Mouse (Mus musculus): ENCODE results near the gene Itpkb. TPM values are rescaled to one million over a fixed set of nuclear protein-coding genes. Genes with fewer than 3 reads are reported as not detected.

Itpkb gene
- polyA plus RNA-seq, 1 experiment from 2014 or later = 8.3 TPM

GRCm38 (mm10) chr1:180458680-180459079 is 128.4 kb downstream of the Itpkb start:
- no peaks in the 10 kb centered on the region for H3K27me3 ChIP-seq (ENCODE audit: insufficient read depth, low read length)
- no peak overlapping the region for H3K27ac ChIP-seq (ENCODE audit: low read length)
- no peak overlapping the region for H3K4me3 ChIP-seq (ENCODE audit: low read length)
- no peak for ATAC-seq (ENCODE audit: low FRiP score, low TSS enrichment)
- H3K4me2 ChIP-seq (replicated peaks; ENCODE audit: low read depth, low read length) = no peak overlapping the region
- 51% methylated on average over 3 of the region's 3 CpGs for WGBS
- no peaks in the 10 kb centered on the region for H3K9me3 ChIP-seq (ENCODE audit: low read length)
- no peaks in the 10 kb centered on the region for H3K4me1 ChIP-seq (ENCODE audit: insufficient read depth, low read length)
- no peak overlapping the region for H3K9ac ChIP-seq (replicated peaks; ENCODE audit: low read length)
- no peaks in the 10 kb centered on the region for H3K36me3 ChIP-seq (ENCODE audit: insufficient read depth, low read length)

DNA sequence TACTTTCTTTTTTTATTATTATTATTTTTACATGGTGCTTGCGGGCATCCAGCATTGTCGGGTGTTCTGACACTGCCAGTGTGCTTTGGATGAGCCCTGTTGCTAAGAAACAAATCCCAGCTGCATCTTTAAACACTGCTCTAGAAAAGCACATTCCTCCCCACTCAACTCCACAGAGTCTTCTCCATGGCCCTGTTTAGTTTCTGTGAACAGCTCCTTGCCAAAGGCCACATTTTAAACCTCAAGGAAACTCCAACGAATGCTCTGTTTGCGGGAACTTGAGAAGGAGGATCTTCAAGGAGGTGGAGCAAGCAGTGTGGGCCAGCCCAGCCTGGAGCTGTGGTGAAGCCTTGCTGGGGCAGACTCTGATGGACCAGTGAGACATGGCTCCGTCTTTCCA is 130.4 kb downstream of the Itpkb start:
- no peak overlapping the region for H3K4me3 ChIP-seq (ENCODE audit: low read length)
- WGBS = 42% methylated on average over 5 of the region's 5 CpGs
- H3K36me3 ChIP-seq (ENCODE audit: insufficient read depth, low read length) = no peaks in the 10 kb centered on the region
- H3K4me1 ChIP-seq (ENCODE audit: insufficient read depth, low read length) = no peaks in the 10 kb centered on the region
- no peak overlapping the region for H3K27ac ChIP-seq (ENCODE audit: low read length)
- ATAC-seq (ENCODE audit: low FRiP score, low TSS enrichment) = no peak
- H3K9ac ChIP-seq (replicated peaks; ENCODE audit: low read length) = no peak overlapping the region
- H3K27me3 ChIP-seq (ENCODE audit: insufficient read depth, low read length) = no peaks in the 10 kb centered on the region
- no peaks in the 10 kb centered on the region for H3K9me3 ChIP-seq (ENCODE audit: low read length)
- H3K4me2 ChIP-seq (replicated peaks; ENCODE audit: low read depth, low read length) = no peak overlapping the region

- Histone ChIP-seq H3K9ac (replicated peaks; ENCODE audit: low read length) (no peak overlapping the region), H3K4me3 (ENCODE audit: low read length) (no peak overlapping the region)
- 88% methylated on average over 5 of the region's 5 CpGs for WGBS
Observed at GRCm38 (mm10) chr1:180462396-180462795, 132.1 kb downstream of the Itpkb start.

GRCm38 (mm10) chr1:180462983-180463475 is 132.7 kb downstream of the Itpkb start:
- H3K9ac ChIP-seq (replicated peaks; ENCODE audit: low read length) = no peak overlapping the region
- no peaks in the 10 kb centered on the region for H3K27me3 ChIP-seq (ENCODE audit: insufficient read depth, low read length)
- no peaks in the 10 kb centered on the region for H3K36me3 ChIP-seq (ENCODE audit: insufficient read depth, low read length)
- no peak overlapping the region for H3K27ac ChIP-seq (ENCODE audit: low read length)
- H3K4me2 ChIP-seq (replicated peaks; ENCODE audit: low read depth, low read length) = no peak overlapping the region
- no peak for ATAC-seq (ENCODE audit: low FRiP score, low TSS enrichment)
- no peaks in the 10 kb centered on the region for H3K9me3 ChIP-seq (ENCODE audit: low read length)
- H3K4me3 ChIP-seq (ENCODE audit: low read length) = no peak overlapping the region
- 95% methylated on average over 5 of the region's 5 CpGs for WGBS
- H3K4me1 ChIP-seq (ENCODE audit: insufficient read depth, low read length) = no peaks in the 10 kb centered on the region

More at GRCm38 (mm10) chr1:180462396-180462795, 132.1 kb downstream of the Itpkb start:
- Histone ChIP-seq H3K36me3 (ENCODE audit: insufficient read depth, low read length) (no peaks in the 10 kb centered on the region), H3K9me3 (ENCODE audit: low read length) (no peaks in the 10 kb centered on the region), H3K27ac (ENCODE audit: low read length) (no peak overlapping the region), H3K4me1 (ENCODE audit: insufficient read depth, low read length) (no peaks in the 10 kb centered on the region), H3K4me2 (replicated peaks; ENCODE audit: low read depth, low read length) (no peak overlapping the region), H3K27me3 (ENCODE audit: insufficient read depth, low read length) (no peaks in the 10 kb centered on the region)
- no peak for ATAC-seq (ENCODE audit: low FRiP score, low TSS enrichment)

DNA sequence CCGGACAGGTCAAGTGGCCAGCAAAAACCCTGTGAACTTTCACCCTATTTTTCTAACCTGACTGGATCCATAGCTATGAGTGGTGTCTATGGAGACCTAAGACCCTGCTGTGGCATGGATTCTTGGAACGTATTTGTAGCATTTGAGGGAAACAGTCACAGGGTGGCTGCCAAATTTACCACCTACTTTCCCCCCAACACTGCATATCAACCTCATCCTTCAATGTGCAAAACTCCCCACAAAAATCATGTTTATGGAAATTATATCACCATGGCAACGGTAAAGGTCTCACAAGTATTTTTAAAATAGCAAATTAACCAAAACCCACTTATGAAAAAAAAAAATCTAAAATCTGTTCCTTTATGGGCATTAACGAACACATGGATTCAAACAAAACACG is 134.1 kb downstream of the Itpkb start:
- Histone ChIP-seq H3K4me2 (replicated peaks; ENCODE audit: low read depth, low read length) (no peak overlapping the region), H3K36me3 (ENCODE audit: insufficient read depth, low read length) (no peaks in the 10 kb centered on the region), H3K27ac (ENCODE audit: low read length) (no peak overlapping the region), H3K9me3 (ENCODE audit: low read length) (no peaks in the 10 kb centered on the region), H3K9ac (replicated peaks; ENCODE audit: low read length) (no peak overlapping the region), H3K4me3 (ENCODE audit: low read length) (no peak overlapping the region), H3K27me3 (ENCODE audit: insufficient read depth, low read length) (no peaks in the 10 kb centered on the region), H3K4me1 (ENCODE audit: insufficient read depth, low read length) (no peaks in the 10 kb centered on the region)
- ATAC-seq (ENCODE audit: low FRiP score, low TSS enrichment) = no peak
- 91% methylated on average over 5 of the region's 5 CpGs for WGBS

- ATAC-seq (ENCODE audit: low FRiP score, low TSS enrichment) = no peak
- no peak overlapping the region for H3K4me2 ChIP-seq (replicated peaks; ENCODE audit: low read depth, low read length)
Observed at GRCm38 (mm10) chr1:180465620-180466019, 135.3 kb downstream of the Itpkb start.

DNA sequence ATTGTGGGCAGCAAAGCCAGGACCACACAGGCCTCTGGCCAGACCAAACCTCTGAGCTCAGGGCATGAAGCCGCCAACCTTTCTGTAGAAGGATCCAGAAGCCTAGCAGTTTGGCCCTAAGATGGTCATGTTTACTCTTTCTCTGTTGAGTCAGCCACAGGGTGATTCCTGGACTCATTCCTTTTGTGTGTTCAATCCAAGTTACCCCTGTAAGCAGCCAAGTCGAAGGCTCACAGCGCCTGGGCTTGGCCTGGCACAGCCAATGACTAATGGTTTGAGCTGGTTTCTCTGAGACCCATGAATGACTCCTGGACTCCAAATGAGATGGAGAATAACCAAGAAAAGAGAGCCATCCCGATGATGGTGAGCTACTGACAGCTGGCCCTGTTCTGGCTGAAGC is 137.7 kb downstream of the Itpkb start:
- Histone ChIP-seq H3K4me2 (replicated peaks; ENCODE audit: low read depth, low read length) (no peak overlapping the region), H3K27me3 (ENCODE audit: insufficient read depth, low read length) (no peaks in the 10 kb centered on the region), H3K4me1 (ENCODE audit: insufficient read depth, low read length) (no peaks in the 10 kb centered on the region), H3K36me3 (ENCODE audit: insufficient read depth, low read length) (no peaks in the 10 kb centered on the region), H3K9ac (replicated peaks; ENCODE audit: low read length) (no peak overlapping the region), H3K9me3 (ENCODE audit: low read length) (no peaks in the 10 kb centered on the region), H3K4me3 (ENCODE audit: low read length) (no peak overlapping the region), H3K27ac (ENCODE audit: low read length) (no peak overlapping the region)
- ATAC-seq (ENCODE audit: low FRiP score, low TSS enrichment) = no peak
- 91% methylated on average over 4 of the region's 4 CpGs for WGBS

More at GRCm38 (mm10) chr1:180465620-180466019, 135.3 kb downstream of the Itpkb start:
- H3K9ac ChIP-seq (replicated peaks; ENCODE audit: low read length) = no peak overlapping the region
- no peaks in the 10 kb centered on the region for H3K36me3 ChIP-seq (ENCODE audit: insufficient read depth, low read length)
- no peak overlapping the region for H3K4me3 ChIP-seq (ENCODE audit: low read length)
- 68% methylated on average over 5 of the region's 5 CpGs for WGBS
- no peak overlapping the region for H3K27ac ChIP-seq (ENCODE audit: low read length)
- H3K9me3 ChIP-seq (ENCODE audit: low read length) = no peaks in the 10 kb centered on the region
- no peaks in the 10 kb centered on the region for H3K4me1 ChIP-seq (ENCODE audit: insufficient read depth, low read length)
- no peaks in the 10 kb centered on the region for H3K27me3 ChIP-seq (ENCODE audit: insufficient read depth, low read length)

DNA sequence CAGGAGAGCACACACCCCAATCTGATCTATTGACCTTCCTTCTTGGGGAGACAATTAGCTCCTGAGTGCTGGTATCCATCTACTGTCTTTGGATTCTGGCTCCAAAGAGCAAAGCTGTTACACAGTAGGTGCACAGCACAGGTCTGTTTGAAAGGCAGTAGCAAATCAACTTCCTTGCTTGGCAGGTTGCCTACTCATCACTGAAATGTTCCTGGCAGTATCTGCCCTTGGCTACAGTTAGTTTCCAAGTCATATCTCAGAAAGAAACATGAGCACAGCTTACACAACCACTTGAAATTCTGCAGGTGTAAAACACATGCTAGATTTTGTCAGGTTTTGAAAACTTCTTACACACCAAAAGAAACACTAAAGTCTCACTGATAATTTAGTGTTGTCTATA is 143.3 kb downstream of the Itpkb start:
- no peaks in the 10 kb centered on the region for H3K9me3 ChIP-seq (ENCODE audit: low read length)
- no peak overlapping the region for H3K4me2 ChIP-seq (replicated peaks; ENCODE audit: low read depth, low read length)
- no peak overlapping the region for H3K9ac ChIP-seq (replicated peaks; ENCODE audit: low read length)
- no peaks in the 10 kb centered on the region for H3K36me3 ChIP-seq (ENCODE audit: insufficient read depth, low read length)
- no peak overlapping the region for H3K27ac ChIP-seq (ENCODE audit: low read length)
- no peak overlapping the region for H3K4me3 ChIP-seq (ENCODE audit: low read length)
- no peaks in the 10 kb centered on the region for H3K27me3 ChIP-seq (ENCODE audit: insufficient read depth, low read length)
- H3K4me1 ChIP-seq (ENCODE audit: insufficient read depth, low read length) = no peaks in the 10 kb centered on the region
- ATAC-seq (ENCODE audit: low FRiP score, low TSS enrichment) = no peak

Other genes with a start within 250 kb of the Itpkb start
- gene Coq8a, start 130.9 kb upstream of the Itpkb start, polyA plus RNA-seq (2015; fragmentation: Nextera tagmentation; extraction: Ambion mirVana) = 17.7 and 21.8 TPM in 2 replicates
- 24.1 and 24.5 TPM in 2 replicates for gene Psen2, start 67.0 kb upstream of the Itpkb start, polyA plus RNA-seq (2015; fragmentation: Nextera tagmentation; extraction: Ambion mirVana)
- gene Stum, start 153.0 kb downstream of the Itpkb start, polyA plus RNA-seq (2015; fragmentation: Nextera tagmentation; extraction: Ambion mirVana) = 1.3 and 2.2 TPM in 2 replicates
- gene Parp1, start 238.4 kb downstream of the Itpkb start, polyA plus RNA-seq (2015; fragmentation: Nextera tagmentation; extraction: Ambion mirVana) = 165 TPM in 2 replicates